Mouse (Mus musculus): ENCODE measurements at regions not wholly inside any gene's neighbourhood (a gene's known extent, or its start where the extent isn't known, plus 50 kb on each side); places are given as distances from the start of the nearest gene placed in this dataset.
"Not testable (repeated sequence)": the region's sequence is repeated elsewhere in the genome, so short reads cannot be mapped to it uniquely, and the experiment has no call there.

GRCm38 (mm10) chr6:144940871-144941380 is 135.1 kb downstream of the Bcat1 start:
- ATAC-seq (replicated peaks in 1 of 2; ENCODE audit: insufficient read depth in 1 of 2, low FRiP score in 2 of 2, low TSS enrichment in 1 of 2, low read depth in 1 of 2, poor library complexity in 2 of 2, severe bottlenecking in 2 of 2), result no peak

- ATAC-seq (replicated peaks in 1 of 2; ENCODE audit: insufficient read depth in 1 of 2, low FRiP score in 2 of 2, low TSS enrichment in 1 of 2, low read depth in 1 of 2, poor library complexity in 2 of 2, severe bottlenecking in 2 of 2), result no peak
Measured at GRCm38 (mm10) chr6:144938613-144939236, 137.3 kb downstream of the Bcat1 start.

GRCm38 (mm10) chr6:144937211-144937610 is 138.8 kb downstream of the Bcat1 start:
- no peak for ATAC-seq (replicated peaks in 1 of 2; ENCODE audit: insufficient read depth in 1 of 2, low FRiP score in 2 of 2, low TSS enrichment in 1 of 2, low read depth in 1 of 2, poor library complexity in 2 of 2, severe bottlenecking in 2 of 2)

- no peak for ATAC-seq (replicated peaks in 1 of 2; ENCODE audit: insufficient read depth in 1 of 2, low FRiP score in 2 of 2, low TSS enrichment in 1 of 2, low read depth in 1 of 2, poor library complexity in 2 of 2, severe bottlenecking in 2 of 2)
Measured at GRCm38 (mm10) chr6:144933722-144934235, 142.2 kb downstream of the Bcat1 start.

- ATAC-seq (replicated peaks in 1 of 2; ENCODE audit: insufficient read depth in 1 of 2, low FRiP score in 2 of 2, low TSS enrichment in 1 of 2, low read depth in 1 of 2, poor library complexity in 2 of 2, severe bottlenecking in 2 of 2), result no peak
Measured at GRCm38 (mm10) chr6:144932402-144932801, 143.6 kb downstream of the Bcat1 start.

GRCm38 (mm10) chr6:144929959-144930358 is 146.0 kb downstream of the Bcat1 start:
- no peak for ATAC-seq (replicated peaks in 1 of 2; ENCODE audit: insufficient read depth in 1 of 2, low FRiP score in 2 of 2, low TSS enrichment in 1 of 2, low read depth in 1 of 2, poor library complexity in 2 of 2, severe bottlenecking in 2 of 2)

- ATAC-seq (replicated peaks in 1 of 2; ENCODE audit: insufficient read depth in 1 of 2, low FRiP score in 2 of 2, low TSS enrichment in 1 of 2, low read depth in 1 of 2, poor library complexity in 2 of 2, severe bottlenecking in 2 of 2), result no peak
Measured at GRCm38 (mm10) chr6:144929262-144929855, 146.6 kb downstream of the Bcat1 start.

DNA sequence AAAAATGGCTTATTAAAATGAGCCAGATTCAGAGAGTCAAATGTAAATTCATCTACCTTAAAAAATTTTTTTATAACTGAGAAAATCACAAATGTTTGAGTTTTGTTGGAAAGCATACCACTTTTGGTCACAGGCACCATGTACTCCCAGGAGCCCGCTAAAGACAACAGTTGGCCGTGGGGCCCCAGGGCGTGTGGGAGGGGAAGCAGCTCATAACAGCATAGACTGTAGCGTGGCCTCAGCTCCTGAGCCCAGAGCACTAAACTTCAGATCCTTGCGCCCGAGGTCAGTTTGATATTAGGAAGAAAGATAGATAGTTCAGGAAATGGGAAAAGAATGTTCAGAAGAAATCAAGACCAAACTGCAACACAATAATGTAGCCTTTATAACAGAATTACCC is 145.8 kb upstream of the Sox5 start:
- no peak for ATAC-seq (replicated peaks in 1 of 2; ENCODE audit: insufficient read depth in 1 of 2, low FRiP score in 2 of 2, low TSS enrichment in 1 of 2, low read depth in 1 of 2, poor library complexity in 2 of 2, severe bottlenecking in 2 of 2)

GRCm38 (mm10) chr6:144922762-144923161 is 141.0 kb upstream of the Sox5 start:
- no peak for ATAC-seq (replicated peaks in 1 of 2; ENCODE audit: insufficient read depth in 1 of 2, low FRiP score in 2 of 2, low TSS enrichment in 1 of 2, low read depth in 1 of 2, poor library complexity in 2 of 2, severe bottlenecking in 2 of 2)

DNA sequence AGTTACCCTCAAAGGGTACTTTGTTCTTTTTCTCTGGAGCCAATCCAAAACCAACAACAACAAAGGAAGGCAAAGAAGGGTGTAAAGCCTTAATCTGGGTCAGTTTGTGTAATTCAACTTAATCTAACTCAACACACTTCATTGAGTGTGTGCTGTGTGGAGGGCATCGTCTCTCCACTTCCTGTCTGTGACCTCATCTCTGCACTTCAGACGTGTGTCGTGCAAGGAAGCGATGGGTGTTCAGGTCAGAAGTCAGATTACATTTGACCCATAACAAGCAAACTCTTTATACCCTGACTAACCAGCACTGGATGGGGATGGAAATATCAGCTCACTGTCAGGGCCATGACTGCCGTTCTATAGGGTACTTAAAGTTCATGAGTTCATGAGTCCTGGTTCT is 138.0 kb upstream of the Sox5 start:
- ATAC-seq (replicated peaks in 1 of 2; ENCODE audit: insufficient read depth in 1 of 2, low FRiP score in 2 of 2, low TSS enrichment in 1 of 2, low read depth in 1 of 2, poor library complexity in 2 of 2, severe bottlenecking in 2 of 2), result 0 out of 4 replicates have a peak, but pooled peaks of 1 of the 2 experiments have one; percentile 18

- ATAC-seq (replicated peaks in 1 of 2; ENCODE audit: insufficient read depth in 1 of 2, low FRiP score in 2 of 2, low TSS enrichment in 1 of 2, low read depth in 1 of 2, poor library complexity in 2 of 2, severe bottlenecking in 2 of 2), result peak; percentile 93 to 95
Measured at GRCm38 (mm10) chr6:144917128-144917527, 135.4 kb upstream of the Sox5 start.

GRCm38 (mm10) chr6:144911781-144912180 is 130.0 kb upstream of the Sox5 start:
- ATAC-seq (replicated peaks in 1 of 2; ENCODE audit: insufficient read depth in 1 of 2, low FRiP score in 2 of 2, low TSS enrichment in 1 of 2, low read depth in 1 of 2, poor library complexity in 2 of 2, severe bottlenecking in 2 of 2), result no peak

- no peak for ATAC-seq (replicated peaks in 1 of 2; ENCODE audit: insufficient read depth in 1 of 2, low FRiP score in 2 of 2, low TSS enrichment in 1 of 2, low read depth in 1 of 2, poor library complexity in 2 of 2, severe bottlenecking in 2 of 2)
Measured at GRCm38 (mm10) chr6:144910392-144910791, 128.6 kb upstream of the Sox5 start.

- no peak for ATAC-seq (replicated peaks in 1 of 2; ENCODE audit: insufficient read depth in 1 of 2, low FRiP score in 2 of 2, low TSS enrichment in 1 of 2, low read depth in 1 of 2, poor library complexity in 2 of 2, severe bottlenecking in 2 of 2)
Measured at GRCm38 (mm10) chr6:144908646-144909045, 126.9 kb upstream of the Sox5 start.

GRCm38 (mm10) chr6:144903156-144903555 is 121.4 kb upstream of the Sox5 start:
- ATAC-seq (replicated peaks in 1 of 2; ENCODE audit: insufficient read depth in 1 of 2, low FRiP score in 2 of 2, low TSS enrichment in 1 of 2, low read depth in 1 of 2, poor library complexity in 2 of 2, severe bottlenecking in 2 of 2), result peak; percentile 42 to 50

- ATAC-seq (replicated peaks in 1 of 2; ENCODE audit: insufficient read depth in 1 of 2, low FRiP score in 2 of 2, low TSS enrichment in 1 of 2, low read depth in 1 of 2, poor library complexity in 2 of 2, severe bottlenecking in 2 of 2), result peak; percentile 64 to 71
Measured at GRCm38 (mm10) chr6:144902267-144902995, 120.7 kb upstream of the Sox5 start.

DNA sequence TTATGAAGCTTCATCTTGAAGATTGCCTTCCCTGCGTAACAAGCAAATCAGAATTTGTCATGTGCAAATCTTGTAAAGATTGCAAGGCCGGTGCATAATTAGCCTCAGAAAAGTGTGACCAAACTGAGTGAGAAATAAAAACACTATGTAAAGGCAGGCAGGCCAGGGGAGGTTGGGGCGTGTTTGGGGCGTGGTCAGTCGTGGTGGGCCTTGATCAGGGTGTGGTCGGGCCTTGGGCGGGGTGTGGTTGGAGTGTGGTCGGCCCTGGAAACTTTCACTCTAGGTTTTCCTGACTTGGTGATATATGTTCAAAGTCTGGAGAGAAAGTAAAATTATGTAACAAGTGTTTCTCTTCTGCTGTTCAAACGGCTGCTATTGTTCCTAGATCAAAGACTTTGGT is 120.0 kb upstream of the Sox5 start:
- ATAC-seq (replicated peaks in 1 of 2; ENCODE audit: insufficient read depth in 1 of 2, low FRiP score in 2 of 2, low TSS enrichment in 1 of 2, low read depth in 1 of 2, poor library complexity in 2 of 2, severe bottlenecking in 2 of 2), result peak; percentile 70 to 83

- ATAC-seq (replicated peaks in 1 of 2; ENCODE audit: insufficient read depth in 1 of 2, low FRiP score in 2 of 2, low TSS enrichment in 1 of 2, low read depth in 1 of 2, poor library complexity in 2 of 2, severe bottlenecking in 2 of 2), result not testable (repeated sequence)
Measured at GRCm38 (mm10) chr6:144900858-144901257, 119.1 kb upstream of the Sox5 start.

All from hematopoietic stem cell, adult 5-6 weeks (primary cell).